Mouse (Mus musculus) frontal cortex, adult 2 months (tissue): ENCODE data around the gene Vwce. TPM values are rescaled to one million over a fixed set of nuclear protein-coding genes. Genes with fewer than 3 reads are reported as not detected.

Experiments used
- DNase-seq, 2 experiments: peaks; one replicate each; pipeline ENCODE4 v3.0.0; 2022; ENCODE audit warnings: low spot score in 1 of 2; ENCODE audit errors: extremely low spot score in 1 of 2
- polyA plus RNA-seq: library from polyadenylated mRNA; depleted of rRNA; stranded (reverse); fragments of >200 nt; gene quantifications from 2 replicates; pipeline ENCODE4 v1.2.3, GENCODE M21; 2012; rRNA removed

Vwce gene
- 0.99 and 1.4 TPM in 2 replicates for polyA plus RNA-seq

DNA sequence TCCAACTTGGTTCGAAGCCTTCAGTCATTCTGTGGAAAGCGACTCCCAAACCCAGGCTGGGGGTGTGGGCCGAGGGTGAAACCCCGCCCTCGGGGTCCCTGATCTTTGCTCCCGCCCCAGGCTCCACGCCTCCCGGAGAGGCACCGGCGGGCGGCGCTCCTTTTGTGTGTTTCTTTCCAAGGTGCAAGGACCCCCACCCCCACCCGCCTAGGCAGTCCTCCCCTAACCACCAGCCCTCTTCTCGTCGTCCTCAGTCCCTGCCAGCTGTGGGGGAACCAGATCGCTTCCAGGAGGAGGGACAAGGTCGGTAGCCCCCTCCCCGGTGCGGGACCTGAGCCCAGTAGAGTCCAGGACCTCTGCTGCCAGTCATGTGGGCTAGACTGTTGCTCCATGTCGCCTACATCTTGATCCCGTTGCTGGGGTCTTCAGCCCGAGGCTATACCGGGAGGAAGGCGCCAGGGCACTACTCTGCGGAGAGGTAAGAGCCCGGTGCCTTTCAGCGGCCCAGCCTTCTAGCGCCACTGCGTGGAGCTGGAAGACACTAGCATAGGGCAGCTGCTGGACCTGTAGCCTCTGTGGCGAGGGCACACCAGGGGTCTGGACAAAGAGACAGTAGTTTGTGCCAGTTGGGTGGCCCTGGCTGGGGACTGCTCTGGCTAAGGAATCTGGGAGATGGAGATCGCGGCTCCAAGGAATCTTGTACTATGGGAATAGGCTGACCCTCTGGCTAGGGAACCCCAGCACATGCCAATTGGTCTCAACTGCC is at the start of gene Vwce:
TSS of gene Vwce (plus strand) at position 108 of the 766 bp plus-strand sequence.
- DNase-seq = peak in 1 of 2 experiments; percentile 43

DNA sequence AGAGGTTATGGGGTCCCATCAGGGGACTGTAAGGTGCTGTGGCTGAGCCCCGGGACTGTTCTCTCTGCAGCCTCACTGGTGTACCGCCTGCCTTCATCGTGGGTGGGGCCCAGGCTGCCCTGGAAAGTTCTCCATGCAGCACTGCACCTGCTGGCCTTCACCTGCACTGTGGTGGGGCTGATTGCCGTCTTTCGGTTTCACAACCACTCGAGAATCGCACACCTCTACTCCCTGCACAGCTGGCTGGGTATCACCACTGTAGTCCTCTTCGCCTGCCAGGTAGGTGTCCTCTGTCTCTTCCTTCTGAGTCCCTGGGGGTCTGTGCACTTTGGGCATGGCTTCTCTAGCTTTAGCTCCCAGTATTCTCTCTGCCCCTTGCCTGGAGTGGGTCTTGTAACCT is 48.9 kb upstream of the Vwce start:
- DNase-seq = no peak

DNA sequence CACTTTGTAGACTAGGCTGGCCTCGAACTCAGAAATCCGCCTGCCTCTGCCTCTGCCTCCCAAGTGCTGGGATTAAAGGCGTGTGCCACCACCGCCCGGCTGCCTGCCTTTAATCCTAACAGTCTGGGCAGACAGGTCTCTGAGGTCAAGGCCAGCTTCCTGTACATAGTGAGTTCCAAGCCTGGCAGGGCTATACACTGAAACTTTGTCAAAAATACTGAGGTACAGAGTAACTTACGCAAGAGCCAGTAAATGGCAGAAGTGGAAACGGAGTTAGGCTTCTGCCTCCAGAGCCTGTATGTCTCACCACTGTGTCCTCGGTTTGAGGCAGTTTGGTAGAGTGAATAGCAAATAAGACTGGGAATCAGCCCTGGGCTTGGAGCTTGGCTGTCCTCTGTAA is 46.8 kb upstream of the Vwce start:
- no peak for DNase-seq

DNA sequence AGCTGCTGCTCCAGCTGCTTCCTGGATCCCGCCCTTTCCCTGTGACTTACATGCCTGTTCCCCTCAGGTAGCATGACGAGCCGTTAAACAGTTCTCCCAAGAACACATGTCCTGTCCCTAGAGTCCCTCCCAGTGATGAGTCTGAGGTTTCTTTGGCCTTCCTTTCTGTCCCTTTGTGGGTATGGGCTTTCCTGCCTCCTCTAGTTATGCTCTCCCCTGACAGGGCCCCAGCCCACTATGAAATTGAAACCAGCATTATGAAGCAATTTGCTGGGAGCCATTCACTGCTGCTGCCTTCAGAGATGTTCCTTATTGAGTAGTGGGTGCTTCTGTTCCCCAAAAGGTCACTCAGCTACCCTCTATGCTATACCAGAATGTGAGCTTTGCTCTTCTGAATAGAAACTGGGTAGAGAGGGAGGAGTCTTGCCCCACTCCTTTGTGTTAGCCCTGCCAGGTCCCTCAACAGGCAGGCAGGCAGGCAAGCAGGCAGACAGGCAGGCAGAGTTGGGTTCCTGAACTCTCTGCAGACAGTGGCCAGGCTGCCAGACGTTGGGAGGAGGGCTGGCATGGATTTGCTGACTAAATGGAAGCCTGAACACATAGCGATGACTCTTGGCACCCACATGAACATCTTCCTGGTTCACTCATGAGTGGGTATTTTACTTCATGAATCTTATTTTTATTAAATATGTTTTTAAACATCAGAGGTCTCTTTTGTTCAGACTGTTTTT is 44.7 kb upstream of the Vwce start:
- no peak for DNase-seq

DNA sequence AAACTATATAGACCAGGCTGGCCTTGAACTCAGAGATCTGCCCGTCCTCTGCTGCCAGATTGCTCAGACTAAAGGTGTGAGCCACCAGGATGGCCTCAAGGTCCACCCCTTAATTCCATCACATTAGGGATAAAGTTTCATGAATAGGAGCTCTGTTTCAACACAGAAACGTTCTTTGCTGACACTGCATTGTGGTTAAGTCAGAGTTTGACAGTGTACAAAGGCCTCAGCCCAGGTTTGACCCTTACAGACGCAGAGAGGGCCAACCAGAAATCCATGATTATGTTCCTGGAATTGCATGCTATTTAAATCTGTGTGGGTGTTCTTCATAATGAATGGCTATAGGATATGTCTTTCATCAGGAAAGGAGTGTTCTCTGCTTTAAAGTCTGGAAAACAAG is 43.7 kb upstream of the Vwce start:
- DNase-seq = no peak

DNA sequence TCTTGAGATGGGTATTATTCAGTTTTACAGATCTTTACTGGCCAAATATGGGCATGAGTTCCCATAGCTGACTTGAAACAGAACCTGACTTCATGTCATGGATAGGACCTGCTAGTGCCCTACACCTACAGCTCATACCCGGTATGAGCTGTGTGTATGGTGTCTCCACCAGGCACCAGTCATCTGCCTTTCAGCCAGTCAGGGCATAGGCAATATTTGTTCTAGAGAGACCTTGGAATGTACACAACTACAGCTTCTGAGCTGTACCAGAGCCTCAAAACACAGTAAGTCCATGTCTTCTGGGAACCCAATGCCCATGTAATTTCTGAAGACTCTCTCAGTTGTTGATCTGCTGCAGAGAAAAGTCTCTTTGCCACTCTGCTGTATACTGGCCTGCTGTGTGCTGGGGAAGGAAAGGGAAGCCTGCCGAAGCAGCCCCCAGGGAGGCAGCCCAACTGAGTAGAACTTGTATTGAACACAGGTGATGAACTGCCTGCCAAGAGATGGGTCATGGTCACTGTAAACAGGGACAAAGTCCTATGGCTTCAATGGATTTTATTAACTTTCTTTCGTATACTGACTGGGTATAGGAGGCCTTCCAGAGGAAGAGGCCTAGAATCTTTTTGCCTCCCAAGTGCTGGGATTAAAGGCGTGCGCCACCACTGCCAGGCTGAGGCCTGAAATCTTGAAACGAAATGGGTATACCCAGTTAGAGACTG is 42.2 kb upstream of the Vwce start:
- no peak for DNase-seq

DNA sequence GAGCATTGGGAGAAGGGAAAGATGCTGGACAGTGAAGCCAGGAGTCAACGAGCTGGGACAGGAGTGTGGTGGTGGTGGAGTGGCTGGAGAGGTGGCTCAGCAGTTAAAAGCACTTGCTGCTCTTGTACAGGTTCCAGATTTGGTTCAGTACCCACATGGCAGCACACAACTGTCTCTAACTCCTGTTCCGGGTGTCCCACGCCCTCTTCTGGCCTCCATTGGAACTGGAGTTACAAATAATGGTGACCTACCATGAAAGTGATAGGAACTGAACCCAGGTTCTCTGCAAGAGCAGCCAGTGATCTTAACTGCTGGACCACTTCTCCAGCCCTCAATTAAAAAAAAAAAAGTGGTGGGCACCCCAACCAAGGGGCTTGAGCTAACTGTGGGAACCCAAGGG is 35.8 kb upstream of the Vwce start:
- peak in 1 of 2 experiments; percentile 10 for DNase-seq

DNA sequence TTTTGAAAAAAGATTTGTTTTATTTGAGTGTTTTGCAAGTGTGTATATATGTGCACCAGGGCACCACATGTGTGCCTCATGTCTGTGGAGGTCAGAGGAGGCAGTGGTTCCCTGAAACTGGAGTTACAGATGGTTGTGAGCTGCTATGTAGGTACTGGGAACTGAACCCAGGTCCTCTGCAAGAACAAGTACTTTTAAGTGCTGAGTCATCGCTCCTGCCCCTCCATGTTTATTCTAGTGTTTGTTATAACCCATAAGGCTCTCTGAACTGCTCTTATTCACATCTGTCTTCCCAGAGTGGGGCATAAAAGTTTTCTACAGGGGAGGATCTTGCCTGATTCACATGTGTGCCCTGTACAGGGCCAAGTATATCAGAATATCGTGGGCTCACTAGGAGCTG is 34.4 kb upstream of the Vwce start:
- DNase-seq = no peak

DNA sequence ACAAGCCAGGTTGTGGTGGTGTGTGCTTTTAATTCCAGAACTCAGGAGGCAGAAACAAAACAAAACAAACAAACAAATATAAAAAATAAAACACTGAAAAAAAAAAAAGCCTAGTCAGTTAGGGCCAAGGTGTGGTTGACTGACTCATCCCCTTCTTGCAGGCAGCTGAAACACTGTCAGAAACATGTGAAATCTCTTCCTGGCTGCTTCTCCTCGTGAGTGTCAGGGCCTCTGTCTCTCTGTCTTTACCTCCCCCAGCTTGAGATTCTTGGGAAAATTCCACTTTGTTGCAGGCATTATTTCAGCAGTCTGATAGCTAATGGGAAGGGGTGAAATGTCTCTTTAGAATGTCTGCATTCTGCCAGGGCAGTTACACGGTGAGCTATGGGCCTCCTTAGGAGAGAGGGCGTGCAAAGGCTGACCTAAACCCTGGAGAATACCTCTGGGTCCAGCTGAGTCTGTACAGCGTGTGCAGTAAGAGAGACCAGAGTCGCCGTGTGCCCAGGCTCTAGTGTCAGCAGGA is 31.7 kb upstream of the Vwce start:
- peak in 1 of 2 experiments; percentile 9 for DNase-seq

DNA sequence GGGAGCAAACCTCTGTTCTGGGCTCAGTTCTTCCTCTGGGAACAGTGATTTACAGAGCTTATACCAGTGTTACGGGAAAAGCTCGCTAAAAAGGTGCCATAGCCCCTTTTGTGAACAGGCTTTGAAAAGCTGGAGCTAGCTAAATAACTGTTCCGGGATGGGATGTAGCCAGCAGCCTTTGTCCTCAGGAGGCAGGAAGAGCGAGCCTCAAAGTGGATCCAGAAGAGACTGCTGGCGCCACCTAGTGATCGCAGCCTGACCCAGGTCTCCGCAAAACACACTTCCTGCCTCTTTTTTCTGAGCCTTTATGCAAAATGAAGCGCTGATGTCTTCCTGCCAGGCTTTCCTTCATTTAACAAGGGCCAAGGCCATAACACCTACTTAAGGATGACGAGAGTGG is 31.2 kb upstream of the Vwce start:
- peak; percentile 70 to 92 for DNase-seq

DNA sequence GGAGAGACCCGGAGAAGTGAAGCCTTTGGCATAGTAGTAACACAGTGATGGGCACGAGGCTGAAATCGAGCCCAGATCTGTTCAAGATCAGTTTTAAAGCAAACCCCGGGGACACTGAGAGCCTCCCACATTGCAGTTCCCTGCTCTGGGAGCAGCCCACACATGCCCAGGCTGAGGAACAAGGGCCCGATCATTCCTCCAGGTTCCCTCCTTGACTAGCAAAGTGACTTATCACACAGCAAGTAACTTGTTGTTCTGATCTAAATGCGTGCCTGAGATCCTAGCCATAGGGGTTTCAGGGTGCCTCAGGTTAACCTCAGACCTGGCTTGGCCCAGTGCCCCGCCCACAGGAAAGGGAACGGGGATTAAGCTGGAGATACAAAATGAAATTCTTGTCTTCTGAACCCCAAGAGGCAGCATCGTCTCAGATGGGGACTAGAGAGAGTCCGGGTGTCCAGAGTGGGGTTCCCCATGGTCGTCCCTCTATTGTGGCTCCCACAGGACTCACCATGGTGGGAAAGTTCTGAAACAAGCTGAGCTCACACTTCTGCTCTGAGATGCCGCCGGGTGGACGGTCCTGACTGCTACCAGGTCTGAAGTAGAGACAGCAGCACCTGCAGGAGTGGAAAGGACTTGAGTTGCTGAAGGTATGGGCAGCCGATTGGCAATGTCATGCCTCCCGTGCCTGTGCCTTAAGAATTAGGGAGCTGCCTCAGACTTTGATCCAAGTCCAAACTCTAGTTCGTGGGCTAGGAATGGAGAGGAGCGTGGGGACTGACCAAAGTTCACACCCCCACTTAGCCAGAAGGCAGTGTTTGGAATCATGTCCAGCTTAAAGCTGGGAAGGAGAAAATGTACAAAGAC is 30.1 kb upstream of the Vwce start:
- DNase-seq = peak in 1 of 2 experiments; percentile 11

DNA sequence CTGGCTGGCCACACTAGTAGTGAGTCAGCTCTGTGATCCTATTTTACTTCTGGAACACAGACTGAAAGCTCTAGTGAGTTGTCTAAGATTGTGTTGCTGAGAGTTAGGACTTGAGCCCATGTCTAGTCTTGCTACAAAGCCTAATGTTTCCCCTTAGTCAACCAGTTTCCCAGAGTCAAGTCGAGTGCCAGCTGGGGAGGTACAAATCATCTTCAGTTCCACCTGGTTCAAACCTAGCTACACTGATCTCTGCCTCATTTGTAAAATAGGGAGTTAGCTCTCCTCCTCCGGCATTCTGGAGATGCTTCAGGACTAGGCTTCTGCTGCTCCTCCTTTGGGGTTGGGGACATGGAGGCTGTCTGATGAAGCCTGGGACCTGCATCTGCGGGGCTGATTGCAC is 29.5 kb upstream of the Vwce start:
- DNase-seq = no peak

DNA sequence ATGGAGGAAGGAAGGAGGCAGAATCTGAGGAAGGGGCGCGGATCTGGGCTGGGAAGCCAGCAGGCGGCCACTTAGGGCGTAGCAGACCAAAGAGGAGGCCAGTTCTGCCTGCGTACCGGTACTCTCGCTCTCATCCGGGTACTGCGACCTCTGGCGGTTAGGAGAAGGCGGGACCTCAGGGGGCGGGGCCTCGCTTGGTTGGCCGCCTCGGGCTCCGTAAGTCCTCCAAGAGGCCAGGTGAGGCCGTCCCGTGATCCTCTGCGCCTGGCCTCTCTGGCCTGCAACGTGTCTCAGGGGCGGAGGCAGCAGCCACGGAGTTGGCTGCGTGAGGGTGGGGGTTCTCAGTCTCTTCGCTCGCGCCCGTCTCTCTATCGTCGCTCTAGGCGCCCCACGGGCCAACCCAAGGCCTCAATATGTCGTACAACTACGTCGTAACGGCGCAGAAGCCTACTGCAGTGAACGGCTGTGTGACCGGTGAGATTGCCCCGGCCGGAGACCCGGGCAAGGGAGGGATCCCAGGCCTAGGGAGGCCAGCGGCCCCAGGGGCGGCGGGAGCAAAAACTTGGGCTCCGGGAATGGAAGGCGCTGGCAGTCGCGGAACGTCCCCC is 28.6 kb upstream of the Vwce start, which contains the start of the genes Ddb1 and Tkfc:
TSS of gene Ddb1 (plus strand) at position 35 of the 608 bp plus-strand sequence.
TSS of gene Tkfc (minus strand) at position 362 of the 608 bp plus-strand sequence.
- peak; percentile 97 to 99 for DNase-seq

DNA sequence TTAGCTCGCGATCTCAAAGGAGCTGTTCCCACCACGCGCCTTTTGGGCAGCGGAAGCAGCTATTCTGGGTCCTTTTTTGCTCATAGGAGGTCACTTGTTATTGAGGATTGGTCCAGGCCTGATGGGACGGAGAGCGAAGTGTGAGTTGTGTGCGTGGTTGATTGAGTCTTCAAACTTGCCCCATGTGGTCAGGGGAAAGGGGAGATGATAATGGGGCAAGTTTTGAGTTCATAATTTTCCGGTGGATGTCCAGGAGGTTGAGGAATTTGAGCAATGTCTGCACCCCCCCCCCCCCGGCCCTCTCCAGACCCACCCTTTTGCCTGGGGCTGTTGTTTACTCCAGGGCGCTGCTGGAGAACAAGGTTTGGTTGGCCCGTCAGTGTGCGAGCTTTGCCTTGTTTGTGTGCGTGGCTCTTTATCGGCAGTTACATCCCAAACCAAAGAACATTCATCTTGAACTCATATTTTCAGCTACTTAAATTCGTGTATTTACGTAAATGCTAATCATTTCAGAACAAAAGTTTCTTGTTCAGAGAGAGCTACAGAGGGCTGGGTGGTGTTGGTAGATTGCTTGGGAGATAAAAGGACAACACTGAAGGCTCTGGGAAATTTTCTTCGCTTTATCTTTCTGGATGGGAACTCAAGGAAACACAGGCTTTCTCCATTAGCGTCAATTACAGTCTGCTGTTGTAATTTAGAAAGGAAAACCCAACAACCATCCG is 28.0 kb upstream of the Vwce start:
- DNase-seq = no peak

DNA sequence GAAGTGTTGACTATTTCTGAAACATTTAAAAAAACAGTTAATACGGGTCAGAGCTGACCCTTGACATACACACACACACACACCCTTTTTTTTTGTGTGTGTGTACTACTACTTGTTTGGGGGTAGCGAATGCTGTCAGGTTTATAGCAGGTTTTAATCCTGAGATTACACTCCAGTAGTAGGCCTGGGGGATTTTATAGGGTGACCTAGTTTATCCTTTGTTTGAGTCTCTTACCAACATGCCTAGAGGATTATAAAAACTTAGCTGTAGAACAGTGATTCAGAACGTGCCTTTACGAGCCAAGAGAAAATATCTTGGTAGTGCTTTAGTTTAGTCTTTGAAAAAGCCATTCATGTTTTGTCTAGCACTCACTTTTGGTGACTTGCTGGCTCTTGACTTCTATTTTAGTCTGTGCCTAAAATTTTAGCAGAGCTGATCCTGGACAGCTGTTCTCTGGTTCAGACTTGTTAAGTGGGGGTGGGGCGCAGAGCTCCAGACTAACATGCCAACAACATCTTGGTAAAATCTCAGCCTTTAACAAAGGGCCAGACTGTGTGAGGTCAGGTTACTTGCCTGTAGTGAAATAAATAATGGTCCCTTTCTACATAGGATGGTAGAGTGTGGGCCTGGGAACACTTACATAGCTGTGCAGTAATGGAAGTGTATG is 25.3 kb upstream of the Vwce start:
- no peak for DNase-seq

DNA sequence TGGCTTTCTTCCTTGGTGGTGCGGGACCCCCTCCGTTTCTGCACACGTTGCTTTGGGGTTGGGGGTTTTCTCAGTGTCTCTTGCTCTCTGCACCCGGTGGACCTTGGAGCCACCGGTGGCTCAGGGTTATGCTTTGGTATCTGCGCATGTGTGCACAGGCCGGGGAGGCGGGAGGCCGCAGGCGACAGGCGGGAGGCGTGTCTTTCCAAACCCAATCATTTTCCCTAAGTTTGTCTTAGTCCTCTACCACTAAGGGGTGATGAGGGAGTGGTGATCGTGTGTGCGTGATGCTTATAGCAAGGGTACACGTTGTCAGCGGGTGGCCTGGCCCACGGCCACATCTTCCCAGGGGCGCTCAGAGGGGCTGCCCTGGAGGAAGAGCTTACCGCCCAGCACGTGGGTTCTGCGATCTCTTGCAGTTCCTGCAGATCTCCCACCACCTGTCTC is 882 bp downstream of the Vwce start:
- DNase-seq = peak; percentile 43 to 73

DNA sequence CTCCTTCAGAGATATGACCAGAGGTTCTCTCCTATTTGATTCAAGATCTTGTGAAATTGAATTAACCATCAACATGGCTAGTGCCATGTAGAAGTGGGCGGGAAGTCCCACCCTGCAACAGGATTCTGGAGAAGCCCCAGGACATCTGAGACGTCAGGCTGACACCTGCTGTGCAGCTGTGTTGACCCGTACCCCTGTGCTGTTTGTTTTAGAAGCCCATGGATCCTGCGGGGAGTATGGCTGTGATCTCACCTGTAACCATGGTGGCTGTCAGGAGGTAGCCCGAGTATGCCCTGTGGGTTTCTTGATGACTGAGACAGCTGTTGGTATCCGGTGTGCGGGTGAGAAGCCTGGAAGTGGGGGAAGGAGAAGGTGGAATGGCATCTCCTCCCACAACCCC is 3.8 kb downstream of the Vwce start:
- no peak for DNase-seq

DNA sequence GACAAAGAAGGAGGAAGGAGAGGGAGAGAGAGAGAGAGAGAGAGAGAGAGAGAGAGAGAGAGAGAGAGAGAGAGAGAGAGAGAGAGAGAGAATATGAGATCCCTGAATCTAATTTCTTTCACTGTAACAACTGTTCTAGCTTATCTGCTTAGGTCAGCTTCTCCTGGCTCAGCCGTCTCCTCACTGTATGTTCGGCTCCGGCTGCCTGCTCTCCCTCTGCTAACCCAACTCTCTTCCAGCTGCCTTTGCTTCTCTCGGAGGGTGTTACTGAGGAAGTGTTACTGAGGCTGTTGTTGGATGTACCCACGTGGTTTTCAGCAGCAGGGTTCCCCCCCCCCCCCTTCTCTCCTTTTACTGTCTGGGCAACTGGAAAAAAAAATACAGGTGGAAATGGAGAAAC is 6.1 kb downstream of the Vwce start:
- DNase-seq = no peak
